Mouse (Mus musculus) cerebellum, adult 2 months (tissue): Measurements from ENCODE around the gene Mrps25.

Experiments used
- CTCF ChIP-seq: fragments of 200-500 bp; IDR thresholded peaks from 2 replicates; pipeline ENCODE4 v1.5.1; 2011; ENCODE audit warnings: low read depth, mild to moderate bottlenecking, control low read depth, low read length, moderate library complexity, borderline replicate concordance; ENCODE audit not compliant: insufficient read depth
- POLR2A ChIP-seq: fragments of 200-500 bp; IDR thresholded peaks from 2 replicates; pipeline ENCODE4 v1.6.1; 2011; ENCODE audit warnings: low read length, control low read depth, borderline replicate concordance; ENCODE audit not compliant: insufficient read depth

GRCm38 (mm10) chr6:92133617-92134016, 50.2 kb downstream of the Mrps25 start:
- no peak for TF ChIP-seq CTCF
- no peak for TF ChIP-seq POLR2A
